Mouse (Mus musculus) kidney, postnatal 0 days (tissue): ENCODE measurements at regions not wholly inside any gene's neighbourhood (a gene's known extent, or its start where the extent isn't known, plus 50 kb on each side); places are given as distances from the start of the nearest gene placed in this dataset.

Experiments used
- ATAC-seq: fragments of 200-750 bp; cut with Nextera tagmentation; replicated peaks from 2 replicates; pipeline ENCODE4 v1.8.0; 2017; ENCODE audit warnings: low read depth, moderate number of reproducible peaks, moderate TSS enrichment, moderate library complexity; ENCODE audit not compliant: low FRiP score
- DNase-seq: peaks from one replicate; pipeline ENCODE4 v3.0.0-alpha.2; 2016; ENCODE audit warnings: low spot score
- H3K27ac ChIP-seq: fragments of 300-500 bp; sonication (generic); 2 replicates; pipeline ENCODE4 v1.5.1; 2014; ENCODE audit warnings: mild to moderate bottlenecking
- H3K27me3 ChIP-seq: fragments of 300-500 bp; sonication (generic); 2 replicates; pipeline ENCODE4 v1.6.1; 2014; ENCODE audit warnings: low read length, mixed read lengths; ENCODE audit not compliant: insufficient read depth
- H3K36me3 ChIP-seq: fragments of 300-500 bp; sonication (generic); 2 replicates; pipeline ENCODE4 v1.6.1; 2014; ENCODE audit warnings: low read length, mixed read lengths; ENCODE audit not compliant: insufficient read depth
- H3K4me1 ChIP-seq: fragments of 300-500 bp; sonication (generic); replicated peaks from 2 replicates; pipeline ENCODE4 v1.6.1; 2014; ENCODE audit warnings: antibody characterized with exemption, low read length, mixed read lengths; ENCODE audit not compliant: insufficient read depth
- H3K4me2 ChIP-seq: fragments of 300-500 bp; sonication (generic); 2 replicates; pipeline ENCODE4 v1.6.1; 2014; ENCODE audit warnings: mild to moderate bottlenecking, low read length, moderate library complexity, mixed read lengths
- H3K4me3 ChIP-seq: fragments of 300-500 bp; sonication (generic); replicated peaks from 2 replicates; pipeline ENCODE4 v1.5.1; 2014; ENCODE audit warnings: low read depth, low read length
- H3K9ac ChIP-seq: fragments of 300-500 bp; sonication (generic); 2 replicates; pipeline ENCODE4 v1.6.1; 2014; ENCODE audit warnings: low read depth, low read length
- H3K9me3 ChIP-seq: fragments of 300-500 bp; sonication (generic); replicated peaks from 2 replicates; pipeline ENCODE4 v1.6.1; 2016; ENCODE audit warnings: low read length, inconsistent platforms, mixed read lengths
- CTCF ChIP-seq: IDR thresholded peaks from 2 replicates; pipeline ENCODE4 v1.5.1; 2016; ENCODE audit warnings: antibody characterized with exemption, low read depth, mild to moderate bottlenecking, moderate library complexity
- WGBS: fragments of 180-500 bp; shearing (Covaris S2); extraction: QIAGEN DNeasy Blood & Tissue Kit; methylation state at CpG from one replicate; pipeline ENCODE4 v1.1.7; 2014; 5-methylcytosine and 5-hydroxymethylcytosine counted together

GRCm38 (mm10) chr9:30076006-30076405 is 113.1 kb upstream of the Ntm start:
- no peaks in the 10 kb centered on the region for H3K9me3 ChIP-seq
- no peaks in the 10 kb centered on the region for H3K36me3 ChIP-seq
- no peak for TF ChIP-seq CTCF
- ATAC-seq, result no peak
- no peaks in the 10 kb centered on the region for H3K4me1 ChIP-seq
- no peak overlapping the region for H3K4me2 ChIP-seq
- H3K4me3 ChIP-seq, result no peak overlapping the region
- H3K9ac ChIP-seq, result no peak overlapping the region
- WGBS, result 88% methylated on average over 6 of the region's 6 CpGs
- no peak for DNase-seq
- H3K27ac ChIP-seq, result no peak overlapping the region
- H3K27me3 ChIP-seq, result no peaks in the 10 kb centered on the region

GRCm38 (mm10) chr9:30076482-30076881 is 113.5 kb upstream of the Ntm start:
- 48% methylated on average over 3 of the region's 3 CpGs for WGBS
- no peak overlapping the region for H3K4me3 ChIP-seq

GRCm38 (mm10) chr9:30101942-30102341 is 139.0 kb upstream of the Ntm start:
- Histone ChIP-seq H3K36me3 (no peaks in the 10 kb centered on the region), H3K9ac (no peak overlapping the region), H3K27me3 (no peaks in the 10 kb centered on the region), H3K4me3 (no peak overlapping the region), H3K4me1 (no peaks in the 10 kb centered on the region), H3K27ac (no peak overlapping the region), H3K4me2 (no peak overlapping the region), H3K9me3 (no peaks in the 10 kb centered on the region)
- no peak for DNase-seq
- ATAC-seq, result no peak
- no peak for TF ChIP-seq CTCF
- 55% methylated on average over 6 of the region's 6 CpGs for WGBS

More at GRCm38 (mm10) chr9:30076482-30076881, 113.5 kb upstream of the Ntm start:
- DNase-seq (no peak), ATAC-seq (no peak)
- no peaks in the 10 kb centered on the region for H3K9me3 ChIP-seq
- H3K9ac ChIP-seq, result no peak overlapping the region
- H3K4me1 ChIP-seq, result no peaks in the 10 kb centered on the region
- TF ChIP-seq CTCF, result no peak
- no peaks in the 10 kb centered on the region for H3K27me3 ChIP-seq
- H3K27ac ChIP-seq, result no peak overlapping the region
- no peak overlapping the region for H3K4me2 ChIP-seq
- H3K36me3 ChIP-seq, result no peaks in the 10 kb centered on the region

GRCm38 (mm10) chr9:30122371-30122770 is 159.4 kb upstream of the Ntm start:
- Histone ChIP-seq H3K27ac (no peak overlapping the region), H3K4me1 (no peaks in the 10 kb centered on the region), H3K4me2 (no peak overlapping the region), H3K36me3 (no peaks in the 10 kb centered on the region), H3K4me3 (no peak overlapping the region), H3K27me3 (no peaks in the 10 kb centered on the region), H3K9ac (no peak overlapping the region), H3K9me3 (no peaks in the 10 kb centered on the region)
- TF ChIP-seq CTCF, result no peak
- DNase-seq (no peak), ATAC-seq (no peak)
- 51% methylated on average over 3 of the region's 3 CpGs for WGBS

GRCm38 (mm10) chr9:30129151-30129550 is 166.2 kb upstream of the Ntm start:
- 78% methylated on average over 6 of the region's 6 CpGs for WGBS
- no peaks in the 10 kb centered on the region for H3K9me3 ChIP-seq
- no peak overlapping the region for H3K4me2 ChIP-seq
- no peak overlapping the region for H3K4me3 ChIP-seq
- H3K27ac ChIP-seq, result no peak overlapping the region
- no peak overlapping the region for H3K9ac ChIP-seq
- DNase-seq, result no peak
- TF ChIP-seq CTCF, result no peak
- H3K36me3 ChIP-seq, result no peaks in the 10 kb centered on the region
- no peaks in the 10 kb centered on the region for H3K27me3 ChIP-seq
- ATAC-seq, result no peak
- H3K4me1 ChIP-seq, result no peaks in the 10 kb centered on the region

- Histone ChIP-seq H3K4me3 (no peak overlapping the region), H3K27ac (no peak overlapping the region), H3K36me3 (no peaks in the 10 kb centered on the region), H3K9ac (no peak overlapping the region), H3K9me3 (no peaks in the 10 kb centered on the region), H3K4me1 (no peaks in the 10 kb centered on the region), H3K4me2 (no peak overlapping the region), H3K27me3 (no peaks in the 10 kb centered on the region)
- TF ChIP-seq CTCF, result no peak
- peak; percentile 11 for DNase-seq
- 66% methylated on average over 2 of the region's 2 CpGs for WGBS
- no peak for ATAC-seq
Observed at GRCm38 (mm10) chr9:30131626-30132025, 168.7 kb upstream of the Ntm start.

GRCm38 (mm10) chr9:30134303-30134702 is 171.4 kb upstream of the Ntm start:
- 76% methylated on average over 3 of the region's 3 CpGs for WGBS

More at GRCm38 (mm10) chr9:30134303-30134702, 171.4 kb upstream of the Ntm start:
- Histone ChIP-seq H3K27me3 (no peaks in the 10 kb centered on the region), H3K4me1 (no peaks in the 10 kb centered on the region), H3K4me2 (no peak overlapping the region), H3K9me3 (no peaks in the 10 kb centered on the region), H3K36me3 (no peaks in the 10 kb centered on the region), H3K4me3 (no peak overlapping the region), H3K27ac (no peak overlapping the region), H3K9ac (no peak overlapping the region)
- TF ChIP-seq CTCF, result no peak
- ATAC-seq (no peak), DNase-seq (no peak)
